Mouse (Mus musculus) liver, adult 2 months (tissue): ENCODE data around the gene Il18r1. TPM values are rescaled to one million over a fixed set of nuclear protein-coding genes. Genes with fewer than 3 reads are reported as not detected.

Experiments
- DNase-seq: peaks from one replicate; pipeline ENCODE4 v3.0.0-alpha.2; 2011; ENCODE audit warnings: low read depth, low spot score; ENCODE audit errors: extremely low read depth
- H3K27ac ChIP-seq: fragments of 200-500 bp; replicated peaks from 2 replicates; pipeline ENCODE4 v1.5.1; 2012; ENCODE audit warnings: low read depth, mild to moderate bottlenecking, control low read depth, inconsistent platforms, low read length; ENCODE audit not compliant: insufficient read depth
- H3K27me3 ChIP-seq: fragments of 200-500 bp; 2 replicates; pipeline ENCODE4 v1.6.1; 2012; ENCODE audit warnings: mild to moderate bottlenecking, moderate library complexity, low read length, inconsistent platforms; ENCODE audit not compliant: control insufficient read depth, insufficient read depth
- H3K36me3 ChIP-seq: fragments of 200-500 bp; 2 replicates; pipeline ENCODE4 v1.6.1; 2012; ENCODE audit warnings: low read length, inconsistent platforms; ENCODE audit not compliant: control insufficient read depth, insufficient read depth
- H3K4me1 ChIP-seq: fragments of 200-500 bp; 2 replicates; pipeline ENCODE4 v1.6.1; 2011; ENCODE audit warnings: low read length; ENCODE audit not compliant: control insufficient read depth, insufficient read depth
- H3K4me3 ChIP-seq: fragments of 200-500 bp; 2 replicates; pipeline ENCODE4 v1.5.1; 2011; ENCODE audit warnings: low read depth, mild to moderate bottlenecking, control low read depth, low read length, moderate library complexity; ENCODE audit not compliant: insufficient read depth
- H3K79me2 ChIP-seq: fragments of 200-500 bp; 2 replicates; pipeline ENCODE4 v1.6.1; 2012; ENCODE audit warnings: inconsistent platforms, mild to moderate bottlenecking, low read length, moderate library complexity; ENCODE audit not compliant: control insufficient read depth, insufficient read depth
- H3K9ac ChIP-seq: fragments of 200-500 bp; 2 replicates; pipeline ENCODE4 v1.6.1; 2012; ENCODE audit warnings: low read depth, mild to moderate bottlenecking, control low read depth, inconsistent platforms, low read length
- CTCF ChIP-seq: fragments of 200-500 bp; IDR thresholded peaks from 2 replicates; pipeline ENCODE4 v1.5.1; 2011; ENCODE audit warnings: low read depth, low read length, control low read depth
- POLR2A ChIP-seq: fragments of 200-500 bp; IDR thresholded peaks from 2 replicates; pipeline ENCODE4 v1.6.1; 2011; ENCODE audit warnings: low read length, control low read depth; ENCODE audit not compliant: insufficient read depth; ENCODE audit errors: extremely low read depth
- WGBS: fragments of 180-500 bp; shearing (Covaris S2); methylation state at CpG from one replicate; pipeline ENCODE4 v1.1.7; 2018; 5-methylcytosine and 5-hydroxymethylcytosine counted together
- polyA plus RNA-seq: library from polyadenylated mRNA; depleted of rRNA; stranded (reverse); fragments of >200 nt; gene quantifications from 2 replicates; pipeline ENCODE4 v1.2.3, GENCODE M21; 2012; rRNA removed
- total RNA-seq: library from RNA; depleted of rRNA; stranded (reverse); fragments of >200 nt; gene quantifications from 2 replicates; pipeline ENCODE4 v1.2.3, GENCODE M21; 2014; rRNA removed

The Il18r1 gene
- total and polyA plus RNA-seq, 2 experiments: 0.05 to 0.28 TPM

- WGBS: 79% methylated on average over 11 of the region's 11 CpGs
- H3K4me1 ChIP-seq: no peaks in the 10 kb centered on the region
Measured at GRCm38 (mm10) chr1:40547064-40547572, 81.8 kb downstream of the Il18r1 start.

GRCm38 (mm10) chr1:40547762-40548161 lies 82.4 kb downstream of the Il18r1 start:
- H3K4me3 ChIP-seq: no peak overlapping the region
- H3K27me3 ChIP-seq: no peaks in the 10 kb centered on the region
- 37% methylated on average over 10 of the region's 10 CpGs for WGBS
- no peaks in the 10 kb centered on the region for H3K36me3 ChIP-seq
- TF ChIP-seq POLR2A (no peak), CTCF (no peak)
- H3K9ac ChIP-seq: no peak overlapping the region
- no peaks in the 10 kb centered on the region for H3K79me2 ChIP-seq
- H3K27ac ChIP-seq: no peak overlapping the region
- H3K4me1 ChIP-seq: no peaks in the 10 kb centered on the region
- DNase-seq: no peak

More at GRCm38 (mm10) chr1:40547064-40547572, 81.8 kb downstream of the Il18r1 start:
- no peak for DNase-seq
- no peaks in the 10 kb centered on the region for H3K79me2 ChIP-seq
- H3K4me3 ChIP-seq: no peak overlapping the region
- TF ChIP-seq CTCF (no peak), POLR2A (no peak)
- no peak overlapping the region for H3K9ac ChIP-seq
- no peaks in the 10 kb centered on the region for H3K27me3 ChIP-seq
- H3K27ac ChIP-seq: no peak overlapping the region
- H3K36me3 ChIP-seq: no peaks in the 10 kb centered on the region

Other genes with a start within 250 kb of the Il18r1 start
- 9.4 and 16.0 TPM in 2 replicates for gene Il1r1, start 240.5 kb upstream of the Il18r1 start, total RNA-seq
- 2.0 and 5.5 TPM in 2 replicates for gene Il1r1, start 240.5 kb upstream of the Il18r1 start, polyA plus RNA-seq
- 0.37 and 0.40 TPM in 2 replicates for gene Il1rl2, start 140.9 kb upstream of the Il18r1 start, total RNA-seq
- 0.05 and 0.06 TPM in 2 replicates for gene Il1rl2, start 140.9 kb upstream of the Il18r1 start, polyA plus RNA-seq
- under 0.01 and 0.07 TPM in 2 replicates for gene Il1rl1, start 36.0 kb upstream of the Il18r1 start, total RNA-seq
- gene Il1rl1, start 36.0 kb upstream of the Il18r1 start, polyA plus RNA-seq: not detected in 2 replicates
- 0.09 and 0.13 TPM in 2 replicates for gene Il18rap, start 49.8 kb downstream of the Il18r1 start, total RNA-seq
- 0.02 and 0.05 TPM in 2 replicates for gene Il18rap, start 49.8 kb downstream of the Il18r1 start, polyA plus RNA-seq
- gene Slc9a4, start 114.5 kb downstream of the Il18r1 start, total RNA-seq: 0.18 TPM in 1 of 2 replicates, not detected in the other
- not detected in 2 replicates for gene Slc9a4, start 114.5 kb downstream of the Il18r1 start, polyA plus RNA-seq
- 0.18 TPM in 1 of 2 replicates, not detected in the other for gene Slc9a2, start 215.0 kb downstream of the Il18r1 start, total RNA-seq
- gene Slc9a2, start 215.0 kb downstream of the Il18r1 start, polyA plus RNA-seq: 0.01 and 0.10 TPM in 2 replicates